Mouse (Mus musculus): ENCODE results near the gene Nsun2.

- TF ChIP-seq CTCF (IDR thresholded peaks at IDR 0.05; ENCODE audit: insufficient read depth, low read length), result no peak
- TF ChIP-seq POLR2A (IDR thresholded peaks at IDR 0.05; ENCODE audit: borderline replicate concordance, extremely low read depth, low read depth, low read length), result no peak
Measured at GRCm38 (mm10) chr13:69487611-69488275, 45.8 kb upstream of the Nsun2 start.

Data from lung, adult 2 months (tissue).